Mouse (Mus musculus) cerebellum, postnatal 10 days (tissue): ENCODE data around the gene Cdc42ep2.

Source experiments
- DNase-seq, 2 experiments: peaks; one replicate each; pipeline ENCODE4 v3.0.0; 2021; ENCODE audit warnings: mixed read lengths in 2 of 2

The Cdc42ep2 gene

DNA sequence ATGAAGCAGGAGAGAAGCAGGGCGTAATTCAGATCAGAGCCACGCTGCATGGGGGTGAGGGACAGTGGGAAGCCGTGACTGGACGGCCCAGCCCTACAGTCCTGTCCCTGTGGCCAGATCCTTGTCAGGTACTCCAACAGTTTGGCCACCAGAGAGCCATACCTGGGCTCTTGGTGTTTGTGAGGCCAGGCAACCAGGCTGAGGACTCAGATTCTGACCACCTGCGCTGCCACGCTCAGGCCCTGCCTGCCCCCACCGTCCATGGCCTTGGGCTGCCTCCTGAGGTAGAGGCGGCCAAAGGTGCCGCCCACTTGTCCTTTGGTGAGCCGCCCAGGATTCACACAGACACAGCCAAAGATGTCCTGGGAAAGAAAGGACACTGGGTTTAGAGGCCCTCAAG, 16.0 kb upstream of the Cdc42ep2 start:
- DNase-seq: peak; percentile 43 to 51

DNA sequence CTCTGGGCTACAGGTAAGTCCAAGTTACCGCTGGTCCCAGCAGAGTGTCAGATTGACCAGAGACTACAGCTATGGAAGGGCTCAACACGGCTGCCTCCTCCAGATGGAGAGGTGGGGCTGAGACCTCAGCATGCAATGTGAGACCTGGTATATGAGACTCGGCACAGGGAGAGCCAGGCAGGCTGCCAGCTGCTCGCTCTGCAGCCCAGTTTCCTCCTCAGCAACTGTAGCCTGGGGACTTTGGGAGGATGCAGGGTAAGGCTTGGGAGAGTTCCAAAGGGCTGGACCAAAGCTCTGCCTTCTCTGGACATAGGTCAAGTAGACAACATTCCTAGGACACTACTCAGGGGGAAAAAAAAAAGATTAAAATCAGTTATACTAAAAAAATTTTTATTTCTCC, 15.6 kb upstream of the Cdc42ep2 start:
- DNase-seq: peak; percentile 95 to 96

DNA sequence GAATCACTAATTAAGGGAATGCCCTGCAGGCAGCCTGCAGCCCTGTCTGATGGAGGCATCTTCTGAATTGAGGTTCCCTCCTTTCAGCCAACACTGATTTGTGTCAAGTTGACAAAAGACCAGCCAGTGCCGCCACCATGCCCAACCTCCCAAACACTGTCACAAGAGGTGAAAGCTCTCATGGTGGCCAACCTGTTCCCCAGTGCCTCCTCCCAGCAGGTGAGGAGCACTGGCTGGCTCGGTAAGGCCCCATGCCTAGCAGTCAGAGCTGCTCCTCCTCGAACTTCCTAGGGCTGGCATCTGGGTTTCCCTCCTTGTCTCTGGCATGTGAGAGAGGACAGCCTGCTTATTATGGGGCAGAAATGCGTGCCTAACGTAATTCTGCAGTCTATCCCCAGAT, 15.1 kb upstream of the Cdc42ep2 start:
- DNase-seq: peak; percentile 46 to 50

DNA sequence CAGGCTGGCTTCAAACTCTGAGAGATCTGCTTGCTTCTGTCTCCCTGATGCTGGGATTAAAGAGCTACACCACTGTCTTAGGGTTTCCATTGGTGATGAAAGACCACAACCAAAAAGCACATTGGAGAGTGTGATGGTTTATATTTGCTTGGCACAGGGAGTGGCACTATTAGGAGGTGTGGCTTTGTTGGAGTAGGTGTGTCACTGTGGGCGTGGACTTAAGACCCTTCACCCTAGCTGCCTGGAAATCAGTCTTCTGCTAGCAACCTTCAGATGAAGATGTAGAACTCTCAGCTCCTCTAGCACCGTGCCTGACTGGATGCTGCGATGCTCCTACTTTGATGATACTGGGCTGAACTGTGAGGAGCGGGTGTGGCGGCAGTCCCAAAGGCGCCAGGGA, 13.9 kb upstream of the Cdc42ep2 start:
- DNase-seq: no peak

DNA sequence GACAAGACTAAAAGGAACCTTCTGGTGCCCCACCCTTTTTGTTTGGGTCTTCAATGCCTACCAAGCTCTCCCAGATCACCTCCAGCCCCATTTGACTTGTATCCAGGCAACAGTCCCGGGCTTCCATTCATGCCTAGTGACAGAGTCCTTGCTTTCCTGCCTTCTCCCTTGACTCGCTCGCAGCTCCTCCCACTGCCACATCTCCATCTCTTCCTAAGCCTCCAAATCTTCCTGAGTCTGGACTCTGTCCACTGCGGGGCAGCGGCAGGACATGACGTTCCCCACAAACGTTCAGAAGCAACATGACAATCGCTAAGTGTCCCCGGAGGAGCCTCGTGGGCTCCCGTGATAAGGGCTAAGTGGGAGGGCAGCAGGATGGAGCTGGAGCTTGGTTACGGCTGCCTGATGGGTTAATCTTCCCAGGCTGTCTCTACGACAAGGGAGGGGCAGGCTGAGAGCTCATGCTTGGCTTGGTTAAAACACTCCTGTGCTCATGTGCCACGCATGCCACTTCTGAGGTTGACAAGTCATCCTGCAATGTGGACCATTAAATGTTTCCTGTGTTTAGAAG, 13.3 kb upstream of the Cdc42ep2 start:
- peak; percentile 38 to 46 for DNase-seq

DNA sequence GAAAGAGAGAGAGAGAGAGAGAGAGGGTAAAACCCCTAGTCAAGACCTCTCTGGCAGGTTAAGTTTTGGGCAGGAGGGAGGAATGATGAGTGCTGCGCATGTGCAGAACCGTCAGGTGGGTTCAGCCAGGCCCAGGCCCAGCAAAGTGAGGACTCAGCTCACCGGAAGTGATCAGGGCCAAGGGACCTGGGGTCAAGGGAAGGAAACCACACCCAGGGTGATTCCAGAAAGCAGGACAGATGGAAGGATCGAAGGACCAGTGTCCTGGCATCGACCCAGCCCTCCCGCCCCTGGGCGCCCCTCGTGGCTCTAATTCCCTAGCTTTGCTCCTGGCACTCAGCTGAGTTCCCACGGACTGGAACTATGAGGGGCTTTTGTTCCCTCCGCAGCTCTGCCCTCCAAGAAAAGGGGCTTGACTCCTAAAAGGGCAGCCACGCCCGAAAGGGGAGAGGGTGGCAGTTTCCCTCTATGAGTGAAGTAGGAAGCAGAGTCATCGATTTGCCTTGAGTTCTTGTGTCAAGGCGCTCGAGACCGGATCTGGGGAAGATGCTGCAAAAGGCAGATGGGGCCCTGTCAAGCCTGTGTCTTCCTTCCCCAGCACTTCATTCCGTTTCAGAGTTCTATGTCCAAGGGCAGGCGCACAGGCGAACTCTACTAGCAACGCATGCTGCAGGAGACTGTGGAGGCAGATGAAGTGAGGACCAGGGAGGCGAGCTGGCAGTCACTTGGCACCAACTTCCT, 12.6 kb upstream of the Cdc42ep2 start:
- peak; percentile 31 to 34 for DNase-seq

DNA sequence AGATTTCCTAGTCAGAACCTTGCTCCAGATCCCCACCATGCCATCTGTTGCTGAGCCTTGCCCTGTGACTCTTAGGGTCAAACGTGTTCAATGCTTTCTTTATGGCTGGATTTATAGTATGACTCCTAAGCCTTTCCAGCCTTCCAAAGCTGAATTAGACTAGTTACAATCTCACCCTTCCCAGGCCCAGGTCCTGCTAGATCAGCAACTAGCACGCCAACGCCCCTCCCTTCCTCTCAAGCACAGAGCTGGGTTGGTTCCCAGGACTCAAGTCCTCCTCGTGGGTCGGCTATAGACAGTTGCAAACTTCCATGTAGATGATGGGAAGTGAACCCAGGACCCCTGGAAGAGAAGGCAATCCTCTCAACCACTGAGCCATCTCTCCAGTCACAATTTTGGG, 11.1 kb upstream of the Cdc42ep2 start:
- DNase-seq: no peak

DNA sequence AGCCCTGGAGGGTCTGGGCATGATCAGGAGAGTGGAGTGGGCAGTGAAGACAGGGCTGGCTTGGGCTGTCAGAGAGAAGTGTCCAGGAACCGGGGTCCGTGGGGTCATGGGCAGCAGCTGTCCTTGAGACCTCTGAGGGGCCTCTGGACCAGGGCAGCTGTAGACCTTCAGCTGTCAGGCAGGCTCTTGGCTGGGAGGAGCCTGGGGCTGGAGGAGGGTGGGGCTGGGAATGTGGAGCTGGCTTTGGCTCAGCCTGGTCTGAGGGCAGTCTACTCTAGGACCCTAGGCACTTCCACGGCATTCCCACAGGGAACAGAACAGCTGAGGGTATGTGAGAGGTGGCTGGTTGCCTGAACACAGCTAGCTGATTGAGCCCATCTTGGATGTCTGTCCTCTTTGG, 10.7 kb upstream of the Cdc42ep2 start:
- peak; percentile 17 to 24 for DNase-seq

DNA sequence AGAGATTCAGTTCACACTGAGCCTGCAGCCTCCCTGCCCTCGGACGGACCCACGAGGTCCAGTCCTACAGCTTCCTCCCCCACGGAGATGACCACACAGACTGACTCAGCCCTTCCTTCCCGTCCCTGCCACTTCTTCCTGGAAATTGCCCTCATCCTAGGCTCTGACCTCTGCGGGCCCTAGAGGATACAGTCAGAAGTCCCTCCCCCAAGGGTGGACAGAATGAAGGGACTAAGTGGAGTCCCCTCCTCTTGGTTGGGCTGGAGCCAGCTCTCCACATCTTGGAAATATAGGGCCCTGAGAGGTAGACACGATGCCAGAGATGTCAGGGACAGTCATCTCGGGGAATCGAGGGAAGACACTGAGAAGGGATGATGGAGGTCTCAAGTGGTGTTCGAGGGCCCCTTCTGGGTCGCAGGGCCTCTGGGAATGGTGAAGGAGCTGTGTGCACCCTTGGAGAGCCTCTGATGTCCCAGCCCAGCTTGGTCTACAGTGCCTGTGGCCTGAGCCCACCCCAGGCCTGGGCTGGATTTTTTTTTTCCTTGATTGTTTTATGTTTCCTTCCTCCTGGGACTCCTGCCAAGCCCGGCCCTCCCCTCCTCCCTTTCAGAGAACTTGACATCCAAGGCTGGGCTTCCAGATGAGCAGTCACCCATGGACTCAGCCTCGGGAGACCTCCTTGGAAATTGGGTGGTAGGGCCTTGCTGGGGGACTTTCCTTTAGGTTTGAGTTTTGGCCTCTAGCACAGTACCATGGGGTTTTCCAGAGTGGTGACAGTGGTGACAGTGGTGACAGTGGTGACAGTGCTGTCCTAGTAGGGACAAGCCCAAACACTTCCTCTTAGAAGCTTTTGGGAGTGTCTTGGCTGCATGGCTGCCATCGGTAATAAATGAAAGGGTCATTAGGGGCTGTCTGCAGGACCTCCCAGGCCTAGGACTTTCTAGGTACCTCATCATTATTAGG, 5.3 kb upstream of the Cdc42ep2 start:
- peak; percentile 34 to 49 for DNase-seq

DNA sequence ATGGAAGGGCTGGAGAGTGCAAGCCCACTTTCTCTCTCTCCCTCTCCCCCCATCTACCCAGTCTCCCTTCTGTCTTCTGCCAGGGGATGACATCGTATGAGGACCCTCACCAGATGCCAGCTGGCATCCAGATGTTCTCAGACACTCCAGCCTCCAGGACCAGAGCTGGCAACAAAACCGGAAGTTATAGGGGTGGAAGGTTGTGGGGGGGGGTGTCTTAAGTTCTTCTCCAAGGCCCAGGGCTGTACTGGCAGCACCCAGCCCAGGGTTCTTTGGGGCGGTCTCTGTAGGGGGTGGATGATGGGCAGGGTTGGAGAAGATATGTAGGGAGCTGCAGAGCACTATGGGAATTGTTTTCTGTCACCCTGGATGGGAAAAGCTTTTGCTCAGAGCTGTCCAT, 3.9 kb upstream of the Cdc42ep2 start:
- peak in 1 of 2 experiments; percentile 10 for DNase-seq

DNA sequence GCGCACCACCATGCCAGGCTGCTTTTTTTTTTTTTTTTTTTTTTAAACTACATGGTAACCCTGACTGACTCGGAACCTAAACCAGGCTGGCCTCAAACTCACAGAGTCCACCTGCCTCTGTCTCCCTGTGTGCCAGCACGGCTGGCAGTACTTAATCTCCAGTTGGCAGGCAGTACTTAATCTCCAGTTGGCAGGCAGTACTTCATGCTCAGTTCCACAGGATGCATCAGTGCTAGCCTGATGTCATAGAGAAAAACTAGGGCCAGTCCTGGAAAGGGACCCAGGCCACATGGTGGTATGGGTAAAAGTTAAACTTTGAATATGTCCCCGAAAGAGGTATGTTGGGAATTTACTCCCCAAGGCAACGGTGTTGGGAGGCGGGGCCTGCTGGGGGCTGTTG, 3.5 kb upstream of the Cdc42ep2 start:
- DNase-seq: peak; percentile 32 to 54

DNA sequence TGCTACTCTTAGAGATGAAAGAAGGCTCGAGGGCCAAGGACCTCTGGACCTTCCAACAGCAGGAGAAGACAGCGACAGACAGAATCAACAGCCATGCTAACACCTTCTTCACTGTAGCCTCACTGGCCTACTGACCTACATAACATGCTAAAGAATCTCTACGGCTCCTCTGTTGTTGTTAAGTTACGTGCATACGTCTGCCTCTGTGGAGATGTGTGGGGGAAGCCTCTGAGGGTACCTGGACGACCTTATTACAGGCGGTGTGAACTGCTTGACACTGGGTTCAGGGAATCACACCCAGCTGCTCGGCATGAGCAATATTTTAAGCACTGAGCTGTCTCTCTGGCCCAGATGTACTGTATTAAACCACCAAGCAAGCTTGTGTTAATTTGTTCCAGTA, 2.9 kb upstream of the Cdc42ep2 start:
- DNase-seq: no peak

DNA sequence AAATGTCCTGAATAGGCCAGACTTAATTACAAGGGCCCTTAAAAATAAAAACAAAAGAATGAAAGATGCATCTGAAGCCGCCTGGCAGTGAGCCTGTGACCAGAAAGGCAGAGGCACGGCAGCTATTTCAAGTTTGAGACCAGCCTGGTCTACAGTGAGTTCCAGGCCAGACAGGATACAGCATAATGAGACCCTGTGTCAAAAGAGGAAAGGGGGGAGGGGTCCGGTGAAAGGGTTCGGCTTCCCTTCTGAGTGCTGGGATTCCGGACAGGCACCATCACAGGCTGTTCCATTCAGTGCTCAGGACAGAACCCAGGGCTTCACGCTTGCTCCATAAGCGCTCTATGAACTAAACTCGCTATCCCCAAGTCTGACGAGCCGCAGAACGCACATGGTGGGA, 2.4 kb upstream of the Cdc42ep2 start:
- DNase-seq: no peak

DNA sequence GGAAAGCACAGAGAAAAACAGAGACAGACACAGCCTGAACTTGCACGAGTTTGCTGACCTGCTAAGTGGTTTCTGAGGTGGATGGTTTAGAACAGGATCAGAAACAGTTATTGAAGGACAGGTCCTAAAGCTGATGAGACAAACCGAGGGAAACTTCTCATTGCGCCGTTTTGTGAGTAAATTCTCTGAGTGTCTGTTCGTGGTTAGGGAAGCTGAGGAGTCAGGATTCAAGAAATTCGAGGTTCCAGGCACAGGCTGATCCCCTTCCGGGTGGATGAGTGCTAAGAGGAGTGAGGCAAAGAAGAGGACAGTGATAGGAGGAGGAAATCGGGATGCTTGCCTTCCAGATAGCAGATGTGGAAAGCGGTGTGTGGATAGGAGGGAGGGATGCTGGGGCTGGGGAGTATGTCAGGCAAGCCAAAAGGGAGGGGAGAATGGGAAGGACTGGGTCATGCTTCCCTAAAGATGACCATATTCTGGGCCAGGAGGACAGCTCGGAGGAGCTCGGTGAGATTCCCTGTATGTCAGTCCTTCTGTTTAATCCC, 767 bp upstream of the Cdc42ep2 start:
- DNase-seq: peak; percentile 22 to 41

DNA sequence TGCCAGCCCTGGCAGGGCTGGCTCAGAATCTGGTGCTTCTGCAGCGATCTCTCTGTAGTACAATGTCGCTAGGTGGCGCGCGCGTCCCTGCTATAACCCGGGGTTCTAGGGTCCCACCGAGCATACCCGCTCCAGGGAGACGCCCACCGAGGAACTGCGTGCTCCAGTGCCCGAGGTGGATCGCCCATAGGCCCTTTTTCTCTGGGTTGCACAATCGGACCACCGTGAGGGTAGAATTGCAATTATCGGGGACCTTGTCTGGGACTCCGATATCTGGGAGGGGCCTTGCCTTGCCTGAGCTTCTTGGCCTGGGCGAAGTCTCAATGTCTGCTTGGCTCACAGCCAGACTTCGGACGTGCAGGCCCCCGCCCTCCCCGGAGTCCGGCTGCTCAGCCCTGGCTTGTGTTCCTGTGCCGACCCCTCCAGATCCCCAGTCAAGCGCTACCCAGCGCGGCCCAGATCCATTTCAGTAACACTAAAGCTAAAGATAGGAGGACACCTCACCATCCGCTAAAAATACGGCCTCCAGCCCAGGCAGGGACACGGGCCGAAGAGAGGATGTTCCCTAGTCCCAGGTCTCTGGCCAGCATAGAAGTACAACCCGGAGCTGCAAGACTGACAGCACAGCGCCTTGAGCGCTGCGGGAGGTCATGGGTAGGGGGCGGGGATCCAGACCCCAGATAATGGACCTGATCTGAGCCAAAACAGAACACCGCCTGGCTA, 465 bp downstream of the Cdc42ep2 start:
- DNase-seq: peak; percentile 98 to 100

DNA sequence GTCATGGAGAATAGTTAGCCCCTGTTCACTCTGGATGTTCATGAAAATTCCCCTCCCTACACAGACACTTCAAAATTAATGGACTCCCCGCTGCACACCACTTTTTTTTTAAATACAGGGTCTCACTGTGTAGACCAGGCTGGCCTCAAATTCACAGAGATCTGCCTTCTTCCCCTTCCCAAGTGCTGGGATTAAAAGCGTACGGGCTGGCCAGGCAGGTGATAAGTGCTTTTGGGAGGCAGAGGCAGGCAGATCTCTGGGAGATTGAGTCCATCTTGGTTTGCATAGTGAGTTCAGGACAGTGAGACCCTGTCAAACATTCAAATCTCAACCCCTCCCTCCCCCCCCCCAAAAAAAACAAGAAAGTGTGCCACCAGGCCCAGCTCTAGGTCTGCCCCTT, 1.7 kb downstream of the Cdc42ep2 start:
- DNase-seq: no peak

DNA sequence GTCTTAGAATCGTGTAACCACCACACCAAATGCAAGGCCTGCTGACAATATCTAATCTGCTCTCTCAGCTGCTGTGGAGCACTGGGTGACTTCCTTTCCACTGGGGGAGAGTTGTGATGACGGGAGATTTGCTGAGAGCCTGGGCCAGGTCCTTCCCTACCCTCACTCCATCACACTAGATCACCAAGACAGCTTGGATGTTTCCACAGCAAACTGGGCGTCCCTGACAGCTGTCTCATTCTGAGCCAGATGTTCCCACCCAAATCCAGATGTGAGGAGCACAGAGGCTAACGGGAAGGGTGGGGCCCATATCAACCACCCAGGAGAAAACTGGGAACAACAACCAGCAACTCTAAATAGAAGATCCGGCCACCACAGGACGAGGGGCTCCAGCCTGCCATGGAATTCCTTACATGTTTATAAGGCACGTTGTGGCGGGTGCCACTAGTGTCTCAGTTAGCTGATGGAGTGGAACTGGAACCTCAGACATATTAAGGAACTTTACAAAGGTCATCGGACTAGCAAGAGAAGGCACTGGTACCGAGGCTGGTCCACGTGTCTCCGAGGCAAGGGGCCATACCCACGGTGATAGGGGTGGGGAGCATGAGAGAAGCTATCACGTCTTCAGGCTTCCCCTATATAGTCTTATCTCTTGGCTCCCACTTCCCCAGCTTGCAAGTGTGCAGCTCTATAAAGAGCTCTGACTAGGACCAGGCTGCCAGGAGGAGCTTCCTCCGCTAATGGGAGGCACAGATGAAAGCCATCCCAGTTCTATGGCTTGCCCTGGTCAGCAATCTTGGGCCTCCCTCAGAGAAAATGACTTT, 2.3 kb downstream of the Cdc42ep2 start:
- DNase-seq: no peak

DNA sequence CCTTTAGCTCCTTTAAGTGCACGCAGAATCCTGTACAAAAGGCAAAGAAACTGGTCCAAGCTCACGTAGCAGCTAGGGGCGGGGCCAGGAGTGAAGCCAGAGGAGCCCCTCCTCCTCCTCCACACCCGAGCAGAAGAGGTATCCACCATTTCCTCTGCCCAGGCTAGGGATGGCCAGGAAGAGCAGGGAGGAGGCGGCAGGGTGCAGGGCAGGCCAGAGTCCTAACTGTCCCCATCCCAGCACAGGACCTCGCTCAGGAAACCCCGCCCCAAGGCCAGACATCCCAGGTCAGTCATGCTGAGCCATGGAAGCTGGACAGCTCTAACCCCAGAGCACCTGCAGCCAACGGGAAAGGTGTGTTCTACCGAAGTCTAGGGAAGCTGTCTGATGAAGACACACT, 2.9 kb downstream of the Cdc42ep2 start:
- DNase-seq: no peak

DNA sequence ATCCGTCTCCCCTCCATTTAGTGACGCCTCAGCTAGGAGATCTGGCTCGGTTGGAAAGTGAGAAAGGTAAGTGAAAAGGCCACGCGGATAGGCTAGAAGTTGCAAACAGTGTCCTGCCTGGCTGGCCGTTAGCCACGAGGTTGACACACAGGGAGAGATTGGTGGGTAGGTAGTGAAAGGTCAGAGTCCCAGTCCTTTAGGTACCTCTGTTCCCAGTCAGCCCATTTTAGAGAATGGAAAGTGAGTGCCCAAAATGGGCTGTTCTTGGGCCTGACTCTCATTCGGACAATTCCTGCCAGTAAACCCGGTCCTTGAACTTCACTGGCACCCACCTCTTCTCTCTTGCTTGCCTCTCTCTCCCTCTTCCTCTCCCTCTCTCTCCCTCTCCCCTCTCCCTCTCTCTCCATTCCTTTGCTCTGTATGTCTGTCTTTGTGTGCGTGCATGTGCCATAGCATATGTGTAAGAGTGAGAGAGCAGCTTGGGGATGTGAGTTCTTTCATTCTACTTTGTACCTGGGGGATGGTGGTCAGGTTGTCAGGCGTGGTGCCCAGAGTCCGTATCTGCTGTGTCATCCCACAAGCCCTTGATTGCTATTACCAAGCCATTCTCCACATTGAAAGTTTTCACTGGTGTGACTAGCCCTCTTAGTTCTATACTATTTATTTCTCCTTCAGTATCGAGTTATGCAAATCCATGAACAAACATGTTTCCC, 11.5 kb downstream of the Cdc42ep2 start, which contains the start of gene Dpf2:
Gene Dpf2, minus strand, starts transcription at position 4 of the 713 bp plus-strand sequence.
- peak in 1 of 2 experiments; percentile 26 for DNase-seq

DNA sequence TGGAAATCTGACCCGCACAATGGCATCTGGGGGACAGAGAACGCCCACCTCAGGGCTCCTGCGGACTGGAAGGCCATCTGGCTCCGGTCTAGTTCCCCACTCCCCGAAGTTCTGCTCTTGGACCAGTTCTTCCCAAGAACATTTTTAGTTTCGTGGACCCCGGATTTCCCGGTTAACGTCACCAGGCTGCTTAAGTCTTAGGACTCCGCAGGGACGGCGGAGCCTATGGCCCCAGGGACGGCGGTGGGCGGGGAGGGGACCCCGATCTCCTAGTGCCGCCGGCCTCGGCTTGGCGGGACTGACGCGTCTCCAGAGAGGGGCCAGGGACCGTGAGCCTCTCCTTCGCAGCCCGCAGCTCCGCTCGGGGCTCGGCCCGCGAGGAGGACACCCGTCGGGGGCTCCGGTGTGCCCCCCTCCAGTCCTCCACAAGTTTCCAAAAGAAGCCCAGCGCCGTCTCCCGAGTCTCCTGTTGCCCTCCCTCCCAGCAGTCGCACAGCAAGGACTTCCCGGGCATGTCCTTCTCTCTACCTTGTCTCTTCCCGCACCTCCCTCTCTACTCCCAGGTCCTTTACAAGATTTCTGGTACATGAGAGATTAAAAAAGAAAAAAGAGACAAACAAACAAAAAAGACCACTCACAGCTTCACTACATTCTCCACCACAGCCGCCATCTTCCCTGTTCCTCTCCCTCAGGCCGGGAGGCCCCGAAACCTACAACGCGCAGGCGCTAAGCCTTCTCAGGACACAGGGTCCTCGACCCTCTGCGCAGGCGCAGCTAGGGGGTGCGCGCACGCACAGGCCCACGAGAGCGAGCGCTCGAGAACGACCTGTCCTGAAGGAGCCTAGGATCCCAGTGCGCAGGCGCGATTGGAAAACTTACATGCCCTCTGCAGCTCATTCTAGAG, 12.3 kb downstream of the Cdc42ep2 start:
- DNase-seq: peak; percentile 98 to 100
